Comparison of ENCODE assay signal across 8 mouse cellular contexts in genomic region chr4:33587666-33588065, GRCm38 (mm10).
DNase-seq lines count a peak whose midpoint lies in the region; ATAC-seq lines count a peak whose summit lies in the region.

No protein-coding gene starts in this region.

- no peak overlapping the region for H3K9ac ChIP-seq in forebrain, embryonic 15.5 days (replicated peaks)

- no peak overlapping the region for H3K27ac ChIP-seq in forebrain, embryonic 15.5 days (replicated peaks)

- no peaks in the 10 kb centered on the region for H3K36me3 ChIP-seq in forebrain, embryonic 15.5 days

- 0 out of 2 replicates have a peak, but pooled peaks cover 4% of the 10 kb centered on the region for H3K9me3 ChIP-seq in forebrain, embryonic 15.5 days

- intact Hi-C loops in left cerebral cortex, postnatal 4 days (cut with DNase I) = loop anchor here (2.0 to 10.0 kb wide), 2 partner anchors 193 to 643 kb away; no protein-coding TSS in a partner anchor
- intact Hi-C loops in heart, postnatal 36 days (cut with DNase I) = loop anchor here (5.0 kb wide), 1 partner anchor 190 kb away; no protein-coding TSS in a partner anchor

- no peak overlapping the region for H3K4me3 ChIP-seq in forebrain, embryonic 15.5 days

- no peak overlapping the region for H3K4me2 ChIP-seq in forebrain, embryonic 15.5 days (replicated peaks)

- H3K27me3 ChIP-seq in forebrain, embryonic 15.5 days = no peaks in the 10 kb centered on the region

- peak; percentile 30; the same call in 1 of the 2 replicates for ATAC-seq in forebrain, embryonic 15.5 days (replicated peaks)
- no peak for ATAC-seq in activated CD4-positive, CD25-positive, alpha-beta regulatory T cell, adult 4 months

- peak; percentile 32 to 37 for DNase-seq in left cerebral cortex, adult 18-20 months (ENCODE audit: low spot score in 2 of 2)
- DNase-seq in left cerebral cortex, postnatal 4 days = no peak
- DNase-seq in NIH3T3 (ENCODE audit: low read depth) = peak; percentile 4
- DNase-seq in heart, postnatal 36 days = peak; percentile 12 to 33
- peak; percentile 77 for DNase-seq in skeletal muscle tissue, adult 2 months (ENCODE audit: low read depth, low spot score)
- no peak for DNase-seq in urinary bladder, adult 18-20 months (ENCODE audit: low spot score in 2 of 2)

- 70% methylated on average over 11 of the region's 11 CpGs for WGBS in forebrain, embryonic 15.5 days

- peaks cover 33% of the 10 kb centered on the region for H3K4me1 ChIP-seq in forebrain, embryonic 15.5 days

Comparison
In these comparisons a context has a peak if more than half of its experiments do, and no peak if none do; other contexts are left out.
1. DNase-seq: peak in left cerebral cortex, adult 18-20 months (2 of 2), NIH3T3 (single experiment), heart, postnatal 36 days (2 of 2) and skeletal muscle tissue, adult 2 months (single experiment); none in left cerebral cortex, postnatal 4 days (single experiment) and urinary bladder, adult 18-20 months (0 of 2).